In genomic region chr8:107254951-107255457, GRCm38 (mm10) we compare ENCODE assay signal across 10 mouse cellular contexts. TPM values are rescaled to one million over a fixed set of nuclear protein-coding genes. Genes with fewer than 3 reads are reported as not detected.
DNase-seq lines count a peak whose midpoint lies in the region; ATAC-seq and TF ChIP-seq lines count a peak whose summit lies in the region.
"Had no signal": no experiment of that assay in that cellular context is flagged by ENCODE, and none has a peak within 500 bp of the region (broad histone marks: within the 10 kb centered on the region; RNA-seq: fewer than 3 reads in every experiment).

No protein-coding gene starts in this region.

- H3K4me3 ChIP-seq in CH12.LX (replicated peaks in 1 of 3; ENCODE audit: low read depth in 2 of 3, low read length in 2 of 3, poor library complexity in 1 of 3): peak overlapping the region in 2 of 3 experiments; percentile 22 to 32
- no peak overlapping the region for H3K4me3 ChIP-seq in intestine, postnatal 0 days (ENCODE audit: low read depth, low read length)
- H3K4me3 ChIP-seq in midbrain, embryonic 16.5 days (ENCODE audit: low read depth, low read length): no peak overlapping the region
- no peak overlapping the region for H3K4me3 ChIP-seq in liver, embryonic 11.5 days (ENCODE audit: low read depth, low read length)
- H3K4me3 ChIP-seq: hindbrain, embryonic 13.5 days; liver, embryonic 13.5 days had no signal

- TF ChIP-seq RAD21 in CH12.LX (IDR thresholded peaks at IDR 0.05; ENCODE audit: low read depth, low read length): no peak

- no peaks in the 10 kb centered on the region for H3K79me2 ChIP-seq in CH12.LX (replicated peaks; ENCODE audit: control insufficient read depth, extremely low read depth, insufficient read depth, poor library complexity, severe bottlenecking)

- in situ Hi-C loops in CH12.LX (cut with MboI; ENCODE audit: low pct_ligation_motif_present, low pct_unique_long_range_greater_than_20kb, low sequenced_read_pairs): no loop called here

- no peak for TF ChIP-seq EP300 in CH12.LX (IDR thresholded peaks at IDR 0.05; ENCODE audit: low read length)

- peak; percentile 38 for ATAC-seq in intestine, postnatal 0 days
- ATAC-seq in midbrain, embryonic 16.5 days: no peak
- ATAC-seq in liver, embryonic 11.5 days (replicated peaks; ENCODE audit: low FRiP score): no peak

- DNase-seq in 3T3-L1 (ENCODE audit: low read depth, low spot score): peak; percentile 97
- peak; percentile 61 for DNase-seq in CH12.LX (ENCODE audit: extremely low read depth)
- DNase-seq in heart, adult 11 months: peak; percentile 95
- DNase-seq in cerebellum, postnatal 36 days: no peak
- no peak for DNase-seq in liver, embryonic 11.5 days (ENCODE audit: low spot score)
- DNase-seq in testis, postnatal 10 days (ENCODE audit: low spot score): no peak
- DNase-seq: liver, embryonic 13.5 days had no signal

- no peaks in the 10 kb centered on the region for H3K36me3 ChIP-seq in CH12.LX (replicated peaks in 1 of 2; ENCODE audit: control insufficient read depth in 1 of 2, insufficient read depth in 1 of 2, low read length in 1 of 2)
- H3K36me3 ChIP-seq in intestine, postnatal 0 days (ENCODE audit: control insufficient read depth, insufficient read depth): no peaks in the 10 kb centered on the region
- no peaks in the 10 kb centered on the region for H3K36me3 ChIP-seq in midbrain, embryonic 16.5 days (ENCODE audit: control insufficient read depth, insufficient read depth, low read length)
- H3K36me3 ChIP-seq in liver, embryonic 11.5 days (ENCODE audit: control insufficient read depth, insufficient read depth, low read length): no peaks in the 10 kb centered on the region
- H3K36me3 ChIP-seq: hindbrain, embryonic 13.5 days; liver, embryonic 13.5 days had no signal

- 28% methylated on average over 11 of the region's 11 CpGs for WGBS in intestine, postnatal 0 days
- 78% methylated on average over 11 of the region's 11 CpGs for WGBS in midbrain, embryonic 16.5 days
- WGBS in liver, embryonic 11.5 days: 64% methylated on average over 11 of the region's 11 CpGs

- peak overlapping the region; percentile 62 for H3K9ac ChIP-seq in CH12.LX (ENCODE audit: insufficient read depth, low read depth)
- 0 out of 2 replicates have a peak overlapping the region, but pooled peaks have one; percentile 11 for H3K9ac ChIP-seq in intestine, postnatal 0 days (ENCODE audit: low read depth, low read length)
- no peak overlapping the region for H3K9ac ChIP-seq in midbrain, embryonic 16.5 days (ENCODE audit: low read depth, low read length)
- no peak overlapping the region for H3K9ac ChIP-seq in liver, embryonic 11.5 days (ENCODE audit: low read depth, low read length)
- H3K9ac ChIP-seq: hindbrain, embryonic 13.5 days; liver, embryonic 13.5 days had no signal

- no peaks in the 10 kb centered on the region for H3K9me3 ChIP-seq in CH12.LX (replicated peaks; ENCODE audit: low read length)
- no peaks in the 10 kb centered on the region for H3K9me3 ChIP-seq in intestine, postnatal 0 days (ENCODE audit: control insufficient read depth)
- no peaks in the 10 kb centered on the region for H3K9me3 ChIP-seq in midbrain, embryonic 16.5 days (replicated peaks; ENCODE audit: control insufficient read depth, low read length, poor library complexity, severe bottlenecking)
- H3K9me3 ChIP-seq in liver, embryonic 11.5 days (ENCODE audit: control insufficient read depth, low read length): no peaks in the 10 kb centered on the region
- H3K9me3 ChIP-seq: hindbrain, embryonic 13.5 days; liver, embryonic 13.5 days had no signal

- peak overlapping the region; percentile 78 for H3K4me2 ChIP-seq in CH12.LX (ENCODE audit: insufficient read depth, low read depth, poor library complexity, severe bottlenecking)
- peak overlapping the region; percentile 37 for H3K4me2 ChIP-seq in intestine, postnatal 0 days (replicated peaks; ENCODE audit: low read depth)
- H3K4me2 ChIP-seq in midbrain, embryonic 16.5 days (ENCODE audit: low read length): no peak overlapping the region
- H3K4me2 ChIP-seq in liver, embryonic 11.5 days: no peak overlapping the region
- H3K4me2 ChIP-seq: hindbrain, embryonic 13.5 days; liver, embryonic 13.5 days had no signal

- no peak for TF ChIP-seq CTCF in CH12.LX (conservative IDR thresholded peaks at IDR 0.05 in 1 of 2, IDR thresholded peaks at IDR 0.05 in 1 of 2; ENCODE audit: low read depth in 2 of 2, low read length in 2 of 2)
- no peak for TF ChIP-seq CTCF in intestine, postnatal 0 days (IDR thresholded peaks at IDR 0.05; ENCODE audit: low read depth)

- H3K27ac ChIP-seq in CH12.LX (ENCODE audit: insufficient read depth, low read depth): 0 out of 2 replicates have a peak overlapping the region, but pooled peaks have one; percentile 7
- H3K27ac ChIP-seq in intestine, postnatal 0 days (ENCODE audit: low read depth, low read length): peak overlapping the region; percentile 43; the same call in 1 of the 2 replicates
- H3K27ac ChIP-seq in midbrain, embryonic 16.5 days (ENCODE audit: low read length): no peak overlapping the region
- no peak overlapping the region for H3K27ac ChIP-seq in liver, embryonic 11.5 days (ENCODE audit: low read depth, low read length)
- H3K27ac ChIP-seq: hindbrain, embryonic 13.5 days; liver, embryonic 13.5 days had no signal

- dilution Hi-C loops in CH12.LX (cut with MboI; ENCODE audit: extremely low pct_ligation_motif_present, extremely low pct_unique_long_range_greater_than_20kb, low sequenced_read_pairs): no loop called here

- H3K4me1 ChIP-seq in CH12.LX (ENCODE audit: control insufficient read depth in 1 of 2, insufficient read depth in 2 of 2): peaks cover 6 to 23% of the 10 kb centered on the region in 2 experiments
- H3K4me1 ChIP-seq in intestine, postnatal 0 days (replicated peaks; ENCODE audit: control insufficient read depth, insufficient read depth, low read length): peaks cover 9% of the 10 kb centered on the region
- H3K4me1 ChIP-seq in midbrain, embryonic 16.5 days (ENCODE audit: control insufficient read depth, insufficient read depth, low read length): no peaks in the 10 kb centered on the region
- peaks cover 3% of the 10 kb centered on the region; the same call in 1 of the 2 replicates for H3K4me1 ChIP-seq in liver, embryonic 11.5 days (replicated peaks; ENCODE audit: control insufficient read depth, insufficient read depth, low read length)
- H3K4me1 ChIP-seq: hindbrain, embryonic 13.5 days had no signal

- no peaks in the 10 kb centered on the region for H3K27me3 ChIP-seq in CH12.LX (replicated peaks)
- no peaks in the 10 kb centered on the region for H3K27me3 ChIP-seq in intestine, postnatal 0 days (replicated peaks; ENCODE audit: control insufficient read depth, insufficient read depth, low read length)
- no peaks in the 10 kb centered on the region for H3K27me3 ChIP-seq in midbrain, embryonic 16.5 days (ENCODE audit: control insufficient read depth, insufficient read depth, low read depth, low read length)
- H3K27me3 ChIP-seq in liver, embryonic 11.5 days (replicated peaks; ENCODE audit: control insufficient read depth, insufficient read depth, low read length): no peaks in the 10 kb centered on the region
- H3K27me3 ChIP-seq: hindbrain, embryonic 13.5 days; liver, embryonic 13.5 days had no signal

- no peak for TF ChIP-seq POLR2A in CH12.LX (IDR thresholded peaks at IDR 0.05; ENCODE audit: low read depth, low read length)

TF ChIP-seq in CH12.LX, 34 proteins besides CTCF, POLR2A, EP300 and RAD21 (continues in another document):
- TF ChIP-seq USF1 (IDR thresholded peaks at IDR 0.05; ENCODE audit: low read depth, low read length): no peak
- no peak for TF ChIP-seq POLR2AphosphoS2 (IDR thresholded peaks at IDR 0.05; ENCODE audit: low read depth, low read length)
- no peak for TF ChIP-seq USF2 (conservative IDR thresholded peaks at IDR 0.05; ENCODE audit: low read depth, low read length)
- TF ChIP-seq JUN (IDR thresholded peaks at IDR 0.05; ENCODE audit: insufficient read depth, low read depth, low read length): no peak
- TF ChIP-seq ZKSCAN1 (IDR thresholded peaks at IDR 0.05; ENCODE audit: borderline replicate concordance, low read depth, low read length): no peak
- TF ChIP-seq MAFK (IDR thresholded peaks at IDR 0.05; ENCODE audit: insufficient replicate concordance, low read length): no peak
- peak; percentile 59; the same call in 1 of the 2 replicates for TF ChIP-seq MYC (IDR thresholded peaks at IDR 0.05; ENCODE audit: low read depth, low read length)
- TF ChIP-seq RCOR1 (conservative IDR thresholded peaks at IDR 0.05; ENCODE audit: low read depth, low read length): no peak
- TF ChIP-seq IRF4 (IDR thresholded peaks at IDR 0.05; ENCODE audit: low read depth, low read length): peak; percentile 13; the same call in 1 of the 2 replicates
- no peak for TF ChIP-seq MAZ (IDR thresholded peaks at IDR 0.05; ENCODE audit: low read depth, low read length)
- TF ChIP-seq PAX5 (IDR thresholded peaks at IDR 0.05; ENCODE audit: low read length): no peak
- no peak for TF ChIP-seq SMC3 (IDR thresholded peaks at IDR 0.05; ENCODE audit: low read depth, low read length)
- no peak for TF ChIP-seq KAT2A (IDR thresholded peaks at IDR 0.05; ENCODE audit: insufficient replicate concordance, low read length)
- TF ChIP-seq CHD1 (IDR thresholded peaks at IDR 0.05; ENCODE audit: low read depth, low read length): no peak
- TF ChIP-seq TBP (conservative IDR thresholded peaks at IDR 0.05; ENCODE audit: low read depth, low read length): no peak
- no peak for TF ChIP-seq ZMIZ1 (IDR thresholded peaks at IDR 0.05; ENCODE audit: low read depth, low read length)
- 0 out of 2 replicates have a peak, but pooled peaks have one; percentile 16 for TF ChIP-seq JUND (conservative IDR thresholded peaks at IDR 0.05; ENCODE audit: low read depth, low read length)
- 0 out of 2 replicates have a peak, but pooled peaks have one; percentile 43 for TF ChIP-seq MAX (IDR thresholded peaks at IDR 0.05; ENCODE audit: low read length)
- no peak for TF ChIP-seq GABPA (IDR thresholded peaks at IDR 0.05; ENCODE audit: insufficient replicate concordance, low read depth, low read length)
- peak; percentile 24; the same call in 1 of the 2 replicates for TF ChIP-seq MEF2A (IDR thresholded peaks at IDR 0.05; ENCODE audit: borderline replicate concordance, low read depth, low read length)
- peak; percentile 62 for TF ChIP-seq BHLHE40 (IDR thresholded peaks at IDR 0.05; ENCODE audit: low read depth, low read length)
- no peak for TF ChIP-seq NRF1 (IDR thresholded peaks at IDR 0.05; ENCODE audit: low read depth, low read length)
- no peak for TF ChIP-seq ZNF384 (IDR thresholded peaks at IDR 0.05; ENCODE audit: low read depth, low read length)

RNA-seq across cellular contexts. Expression of gene Nfat5, which starts 38.3 kb away (rescaled TPM):
- total RNA-seq in CH12.LX (2012; rRNA removed) (16.8 and 18.6 TPM in 2 replicates), CH12.LX (2014; rRNA removed) (11.3 and 13.2 TPM in 2 replicates)
- polyA plus RNA-seq in CH12.LX (2012; ENCODE audit: insufficient read length, low read depth): 29.1 and 36.2 TPM in 2 replicates
- 4.8 and 6.6 TPM in 2 replicates for polyA plus RNA-seq in intestine, postnatal 0 days (2015; fragmentation: Nextera tagmentation; extraction: Ambion mirVana)
- 8.8 and 11.2 TPM in 2 replicates for polyA plus RNA-seq in midbrain, embryonic 16.5 days (2015; fragmentation: Nextera tagmentation; extraction: Ambion mirVana)
- 6.2 and 8.2 TPM in 2 replicates for polyA plus RNA-seq in liver, embryonic 11.5 days (2014; fragmentation: Nextera tagmentation; extraction: Ambion mirVana)

Comparison
In these comparisons a context has a peak if more than half of its experiments do, and no peak if none do; other contexts are left out.
1. DNase-seq: peak in 3T3-L1 (single experiment), CH12.LX (single experiment) and heart, adult 11 months (single experiment); none in cerebellum, postnatal 36 days (0 of 2), liver, embryonic 11.5 days (single experiment) and testis, postnatal 10 days (single experiment).
2. H3K27ac ChIP-seq: peak in CH12.LX (single experiment) and intestine, postnatal 0 days (single experiment); none in midbrain, embryonic 16.5 days (single experiment) and liver, embryonic 11.5 days (single experiment).
3. H3K4me2 ChIP-seq: peak in CH12.LX (single experiment) and intestine, postnatal 0 days (single experiment); none in midbrain, embryonic 16.5 days (single experiment) and liver, embryonic 11.5 days (single experiment).
4. H3K4me3 ChIP-seq: peak in CH12.LX (2 of 3); none in intestine, postnatal 0 days (single experiment), midbrain, embryonic 16.5 days (single experiment) and liver, embryonic 11.5 days (single experiment).
5. H3K9ac ChIP-seq: peak in CH12.LX (single experiment) and intestine, postnatal 0 days (single experiment); none in midbrain, embryonic 16.5 days (single experiment) and liver, embryonic 11.5 days (single experiment).